Mouse (Mus musculus) liver (tissue): ENCODE measurements around the gene Rab40c.

Source experiments
- DNase-seq: peaks from one replicate; pipeline ENCODE4 v3.0.0-alpha.2; 2020; ENCODE audit warnings: mixed read lengths

Gene Rab40c

GRCm38 (mm10) chr17:25945517-25946155 is 26.1 kb upstream of the Rab40c start:
- no peak for DNase-seq

- peak; percentile 85 for DNase-seq
Observed at GRCm38 (mm10) chr17:25944366-25945163, 25.0 kb upstream of the Rab40c start, which contains the start of the genes Pigq and Nhlrc4. TSS of gene Pigq (minus strand) at chr17:25944936. TSS of gene Nhlrc4 (minus strand) at chr17:25944961.

- no peak for DNase-seq
Observed at GRCm38 (mm10) chr17:25943769-25944168, 24.2 kb upstream of the Rab40c start.

- peak; percentile 70 for DNase-seq
Observed at GRCm38 (mm10) chr17:25943221-25943620, 23.7 kb upstream of the Rab40c start.

- peak; percentile 95 for DNase-seq
Observed at GRCm38 (mm10) chr17:25942597-25943151, 23.1 kb upstream of the Rab40c start.

- peak; percentile 79 for DNase-seq
Observed at GRCm38 (mm10) chr17:25941511-25942241, 22.1 kb upstream of the Rab40c start.

GRCm38 (mm10) chr17:25934526-25934925 is 15.0 kb upstream of the Rab40c start:
- DNase-seq, result no peak

GRCm38 (mm10) chr17:25925348-25925747 is 5.8 kb upstream of the Rab40c start:
- no peak for DNase-seq

- DNase-seq, result no peak
Observed at GRCm38 (mm10) chr17:25922120-25922519, 2.6 kb upstream of the Rab40c start.

GRCm38 (mm10) chr17:25919786-25920642 is 487 bp upstream of the Rab40c start:
- DNase-seq, result peak; percentile 100

- no peak for DNase-seq
Observed at GRCm38 (mm10) chr17:25918037-25918750, 1.3 kb downstream of the Rab40c start.

GRCm38 (mm10) chr17:25916931-25917647 is 2.4 kb downstream of the Rab40c start:
- no peak for DNase-seq

- no peak for DNase-seq
Observed at GRCm38 (mm10) chr17:25914295-25914694, 5.2 kb downstream of the Rab40c start.

GRCm38 (mm10) chr17:25913877-25914275 is 5.7 kb downstream of the Rab40c start:
- DNase-seq, result no peak

- DNase-seq, result no peak
Observed at GRCm38 (mm10) chr17:25913186-25913876, 6.2 kb downstream of the Rab40c start.

GRCm38 (mm10) chr17:25911816-25912215 is 7.7 kb downstream of the Rab40c start:
- no peak for DNase-seq

- DNase-seq, result no peak
Observed at GRCm38 (mm10) chr17:25907640-25908039, 11.9 kb downstream of the Rab40c start.

- no peak for DNase-seq
Observed at GRCm38 (mm10) chr17:25903061-25903460, 16.5 kb downstream of the Rab40c start.

- DNase-seq, result no peak
Observed at GRCm38 (mm10) chr17:25900193-25900592, 19.3 kb downstream of the Rab40c start.

GRCm38 (mm10) chr17:25895891-25896290 is 23.6 kb downstream of the Rab40c start:
- no peak for DNase-seq
